Mouse (Mus musculus): ENCODE measurements at regions not wholly inside any gene's neighbourhood (a gene's known extent, or its start where the extent isn't known, plus 50 kb on each side); places are given as distances from the start of the nearest gene placed in this dataset.

GRCm38 (mm10) chr3:14381421-14381992 lies 99.0 kb upstream of the Slc7a12 start:
- peak; percentile 46 for DNase-seq

GRCm38 (mm10) chr3:14390656-14391055 lies 89.8 kb upstream of the Slc7a12 start:
- DNase-seq = no peak

- DNase-seq = no peak
These were observed 81.8 kb upstream of the Slc7a12 start for GRCm38 (mm10) chr3:14398676-14399075.

- no peak for DNase-seq
These were observed 71.9 kb upstream of the Slc7a12 start for GRCm38 (mm10) chr3:14408435-14409125.
